Mouse (Mus musculus) splenic B cell, adult 2 months (primary cell): ENCODE data around the gene Olfr1111.
"Not testable (repeated sequence)": the region's sequence is repeated elsewhere in the genome, so short reads cannot be mapped to it uniquely, and the experiment has no call there.

ENCODE experiments used
- DNase-seq: peaks from one replicate; pipeline ENCODE4 v3.0.0-alpha.2; 2011; ENCODE audit warnings: low read depth, low spot score
- H3K27me3 ChIP-seq: 2 replicates; pipeline ENCODE4 v1.6.1; 2012; ENCODE audit warnings: mild to moderate bottlenecking, low read length, moderate library complexity, mixed read lengths; ENCODE audit not compliant: control insufficient read depth, poor library complexity, insufficient read depth, severe bottlenecking
- H3K36me3 ChIP-seq: 2 replicates; pipeline ENCODE4 v1.6.1; 2012; ENCODE audit warnings: mild to moderate bottlenecking, low read length, moderate library complexity, mixed read lengths; ENCODE audit not compliant: control insufficient read depth, poor library complexity, insufficient read depth, severe bottlenecking

Olfr1111 gene

DNA sequence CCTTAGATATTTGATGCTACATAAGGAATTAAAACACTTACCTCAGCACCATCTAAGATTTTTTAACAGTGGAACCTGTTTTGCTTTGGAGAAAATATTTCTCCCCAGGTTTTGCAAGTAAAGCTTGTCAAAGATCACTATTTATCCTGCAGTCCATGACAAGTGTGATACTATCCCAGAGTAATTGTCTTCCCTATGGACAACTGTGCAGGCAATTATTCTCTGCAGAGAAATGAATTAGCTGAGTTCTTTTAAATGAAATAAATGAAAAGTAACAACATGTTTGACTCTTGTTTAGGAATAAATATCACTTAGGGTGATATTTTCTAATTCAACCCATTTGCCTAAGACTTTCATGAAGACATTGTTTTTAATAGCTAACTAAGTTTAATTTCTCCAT, at the start of gene Olfr1111:
Gene Olfr1111 (minus strand): TSS at position 101 of the 400 bp plus-strand sequence.
- no peak for DNase-seq
- H3K27me3 ChIP-seq, result no peaks in the 10 kb centered on the region
- H3K36me3 ChIP-seq, result no peaks in the 10 kb centered on the region

DNA sequence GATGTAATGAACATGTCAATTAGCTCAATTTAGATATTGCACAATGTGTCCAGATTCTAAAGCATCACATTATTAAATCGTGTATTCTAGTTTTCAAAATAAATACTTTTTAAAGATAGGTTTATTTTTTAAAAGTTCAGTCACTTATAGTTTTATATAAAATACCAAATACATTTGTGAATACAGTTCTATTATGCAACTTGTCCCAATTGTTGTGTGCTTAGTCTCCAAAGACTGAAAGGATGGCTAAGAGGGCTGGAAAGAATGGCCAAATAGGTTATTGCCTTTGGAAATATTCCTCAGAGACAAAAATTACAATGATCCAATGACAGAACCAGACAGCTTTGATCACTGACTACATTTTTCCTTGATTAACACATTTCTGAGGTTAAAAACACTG, 35.1 kb upstream of the Olfr1111 start, which contains the start of gene Olfr1112:
Gene Olfr1112 (plus strand): TSS at position 301 of the 400 bp plus-strand sequence.
- Histone ChIP-seq H3K27me3 (no peaks in the 10 kb centered on the region), H3K36me3 (no peaks in the 10 kb centered on the region)
- DNase-seq, result no peak

DNA sequence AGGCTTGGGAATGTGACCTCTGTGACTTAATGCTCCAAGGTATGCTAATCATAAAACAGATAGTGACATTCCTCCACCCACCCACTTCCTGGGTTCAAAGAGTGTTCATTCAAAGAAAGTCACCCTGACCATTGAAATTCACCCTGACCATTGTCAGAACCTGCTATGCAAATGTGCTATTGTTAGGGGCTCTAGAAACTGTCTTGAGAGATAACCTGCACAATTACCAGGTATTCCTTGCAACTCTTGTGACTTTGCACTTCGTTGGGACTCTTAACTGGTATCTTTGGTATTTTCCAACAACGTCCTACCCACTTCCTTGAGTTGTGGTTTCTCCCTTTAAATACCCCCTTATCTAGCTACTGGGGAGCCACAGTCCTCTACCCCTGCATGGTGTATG, 15.3 kb upstream of the Olfr1111 start:
- not testable (repeated sequence) for H3K36me3 ChIP-seq, H3K27me3 ChIP-seq, DNase-seq

DNA sequence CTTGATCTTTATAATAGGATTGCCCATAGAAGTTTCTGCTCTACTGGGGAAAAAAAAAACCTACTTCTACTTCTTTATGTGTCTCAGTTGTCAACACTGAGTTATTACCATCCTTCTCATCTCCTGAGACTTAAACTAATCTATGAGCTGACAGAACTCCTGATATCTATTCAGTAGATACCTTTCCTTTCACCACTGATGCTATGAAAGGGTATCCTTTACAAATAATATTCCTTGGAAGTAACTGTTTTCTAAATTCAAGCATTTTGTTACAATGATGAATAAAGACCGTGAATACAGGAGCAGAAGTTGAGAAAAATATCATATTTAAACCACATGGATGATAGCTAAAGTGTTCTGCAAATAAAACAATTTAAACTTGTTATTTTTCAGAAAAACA, 12.2 kb downstream of the Olfr1111 start, which contains the start of gene Olfr1110:
Gene Olfr1110 (minus strand): TSS at position 101 of the 400 bp plus-strand sequence.
- DNase-seq, result no peak
- no peaks in the 10 kb centered on the region for H3K36me3 ChIP-seq
- H3K27me3 ChIP-seq, result no peaks in the 10 kb centered on the region

DNA sequence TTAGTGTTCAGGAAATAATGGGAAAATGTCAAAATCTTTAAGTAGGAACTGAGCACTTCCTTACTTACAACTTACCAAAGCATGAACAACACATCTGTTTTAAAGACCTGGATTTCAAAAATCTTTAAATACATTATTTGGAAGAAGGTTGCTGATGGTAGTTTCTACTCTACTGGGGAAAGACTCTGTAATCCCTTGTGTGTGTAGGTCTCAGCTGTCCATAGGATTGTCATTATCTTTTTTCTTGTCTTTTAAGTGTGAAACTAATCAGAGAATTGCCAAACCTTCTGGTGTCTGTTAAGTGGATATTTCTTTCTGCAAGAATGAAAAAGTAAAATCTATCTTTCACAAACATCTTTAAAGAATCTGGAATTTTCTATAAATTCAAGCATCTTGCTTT, 38.0 kb downstream of the Olfr1111 start, which contains the start of gene Olfr259:
Gene Olfr259 (minus strand): TSS at position 101 of the 400 bp plus-strand sequence.
- Histone ChIP-seq H3K36me3 (no peaks in the 10 kb centered on the region), H3K27me3 (no peaks in the 10 kb centered on the region)
- no peak for DNase-seq
